Mouse (Mus musculus): ENCODE data around the gene Smad1.

The Smad1 gene

DNA sequence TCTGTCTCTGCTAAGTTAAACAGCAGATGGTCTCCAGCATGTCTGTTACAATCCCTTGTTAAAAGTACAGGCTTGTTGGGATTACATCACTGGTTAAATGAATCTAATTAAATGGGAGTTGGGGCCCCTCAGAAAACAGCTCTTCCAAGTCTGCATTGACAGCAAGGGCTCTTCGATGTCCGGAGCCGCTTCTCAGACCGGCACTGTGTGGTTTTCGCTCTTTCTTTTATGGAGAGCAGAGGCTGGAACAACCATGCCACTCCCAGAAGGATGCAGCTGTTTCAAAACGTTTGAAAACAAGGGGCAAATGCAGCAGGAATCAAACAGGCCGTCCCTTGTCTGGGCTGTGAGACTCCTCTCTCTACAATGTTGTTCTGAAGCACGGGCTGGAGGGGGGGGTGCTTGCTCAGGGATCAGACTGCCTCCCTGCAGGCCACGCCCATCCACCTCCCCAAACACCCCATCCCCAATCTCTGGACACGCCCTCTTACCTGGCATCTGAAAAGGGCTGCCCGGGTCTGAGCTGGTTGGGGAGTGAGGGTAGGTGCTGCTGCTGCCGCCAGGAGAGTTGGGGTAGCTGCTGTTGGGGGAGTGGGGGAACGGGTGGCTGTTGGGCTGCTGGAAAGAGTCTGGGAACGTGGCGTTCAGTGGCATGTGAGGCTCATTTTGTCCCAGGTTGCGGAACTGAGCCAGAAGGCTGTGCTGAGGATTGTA lies 43.4 kb downstream of the Smad1 start:
- no peak for DNase-seq (ENCODE audit: low read depth)

GRCm38 (mm10) chr8:79354009-79354408 lies 45.3 kb downstream of the Smad1 start:
- DNase-seq (ENCODE audit: low read depth) = no peak

DNA sequence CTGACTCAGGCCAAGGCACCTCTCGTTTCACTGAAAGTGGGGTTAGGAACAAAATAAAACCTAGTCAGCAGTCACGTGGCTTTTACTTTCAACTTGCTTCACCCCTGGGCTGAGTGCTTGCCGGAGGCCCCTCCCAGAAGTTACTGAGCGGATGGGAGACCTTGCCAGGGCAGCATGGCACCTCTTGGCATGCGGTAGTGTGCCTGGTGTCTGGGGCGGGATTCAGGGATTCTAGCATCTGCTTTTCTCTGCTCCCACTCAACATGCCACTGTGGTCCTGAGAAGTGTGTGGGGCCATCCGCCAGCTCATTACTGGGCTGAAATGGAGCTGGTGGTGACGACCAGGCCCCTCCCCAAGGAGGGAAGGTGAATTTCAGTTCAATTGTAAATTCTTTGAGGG lies 47.4 kb downstream of the Smad1 start:
- DNase-seq (ENCODE audit: low read depth) = no peak

DNA sequence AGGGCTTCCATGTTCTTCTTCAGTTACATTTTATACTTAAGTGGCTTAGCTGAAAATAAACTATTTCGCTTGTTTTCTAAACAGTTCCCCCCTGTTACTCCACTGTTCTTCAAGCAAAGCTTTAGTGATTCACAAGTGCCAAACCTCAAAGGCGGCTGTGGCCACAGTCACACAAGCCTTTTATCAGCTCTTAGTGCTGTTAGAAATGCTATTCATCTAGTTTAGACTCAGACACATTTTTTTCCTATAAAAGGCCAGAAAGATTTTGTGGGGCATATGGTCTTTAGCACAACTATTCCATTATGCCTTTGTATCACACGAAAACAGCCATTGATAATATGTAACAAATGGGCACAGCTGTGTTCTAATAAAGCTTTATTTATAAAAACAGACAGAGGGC lies 48.5 kb downstream of the Smad1 start:
- DNase-seq (ENCODE audit: low read depth) = peak; percentile 20

DNA sequence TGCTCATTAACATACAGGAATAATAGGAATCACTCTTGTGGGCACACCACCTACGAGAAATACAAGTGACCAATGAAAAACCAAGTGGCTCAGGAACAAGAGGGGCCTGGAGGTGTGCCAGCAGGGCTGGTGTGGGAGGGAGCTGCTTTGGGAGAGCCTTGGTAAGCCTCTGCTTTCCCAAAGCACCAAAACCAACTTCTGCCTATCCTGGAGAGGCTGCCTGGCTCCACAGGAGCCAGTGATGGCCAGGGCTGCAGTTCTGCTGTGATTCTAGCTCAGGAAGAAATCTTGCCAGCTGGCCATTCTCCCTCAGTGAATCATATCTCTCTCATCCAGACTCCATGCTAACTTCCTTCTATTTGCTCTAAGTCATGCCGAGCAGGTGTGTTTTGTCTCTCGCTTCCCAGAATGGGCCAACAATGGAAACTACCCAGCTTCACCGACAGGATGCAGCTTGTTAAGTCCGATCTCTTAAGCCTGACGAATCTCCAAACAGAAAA lies 49.2 kb downstream of the Smad1 start:
- DNase-seq (ENCODE audit: low read depth) = peak; percentile 77

GRCm38 (mm10) chr8:79346414-79346813 lies 52.9 kb downstream of the Smad1 start:
- no peak for DNase-seq (ENCODE audit: low read depth)

GRCm38 (mm10) chr8:79345856-79346255 lies 53.5 kb downstream of the Smad1 start:
- no peak for DNase-seq (ENCODE audit: low read depth)

DNA sequence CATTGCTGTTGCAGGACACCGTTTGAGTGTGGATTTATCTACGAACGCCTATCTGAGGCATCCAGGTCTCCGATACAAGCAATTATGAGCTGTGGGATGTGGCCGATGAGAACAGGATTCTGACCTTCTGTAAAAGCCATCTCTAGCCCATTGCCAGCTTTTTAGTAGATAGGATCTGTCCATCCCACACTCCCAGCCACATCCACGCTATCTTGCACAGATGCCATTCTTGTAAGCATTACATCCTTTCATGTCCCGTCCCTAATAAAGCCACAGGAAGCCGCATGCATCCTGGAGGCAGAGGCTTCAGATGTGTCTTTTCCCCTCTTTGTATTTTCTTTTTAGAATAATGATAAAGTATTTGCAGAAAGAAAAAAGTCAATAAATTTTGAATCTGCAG lies 58.1 kb downstream of the Smad1 start:
- no peak for DNase-seq (ENCODE audit: low read depth)

DNA sequence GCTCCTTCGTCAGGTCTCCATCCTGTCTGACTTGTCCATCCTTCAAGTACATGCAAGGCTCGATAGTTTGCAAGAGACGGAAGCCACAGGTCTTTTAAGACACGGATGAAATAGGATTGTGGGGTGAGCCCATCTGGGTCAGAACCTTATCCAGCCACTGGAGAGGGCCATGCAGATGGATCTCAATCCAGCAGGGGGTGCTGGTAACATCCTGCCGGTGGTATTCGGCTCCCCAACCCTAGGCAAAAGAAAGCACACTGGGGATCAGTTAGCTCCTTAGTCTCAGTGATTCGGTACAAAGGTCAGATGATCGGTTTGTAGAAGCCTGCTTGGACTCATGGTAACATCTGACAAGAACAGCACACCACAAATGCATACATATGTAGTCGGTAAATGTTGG lies 59.8 kb downstream of the Smad1 start:
- no peak for DNase-seq (ENCODE audit: low read depth)

DNA sequence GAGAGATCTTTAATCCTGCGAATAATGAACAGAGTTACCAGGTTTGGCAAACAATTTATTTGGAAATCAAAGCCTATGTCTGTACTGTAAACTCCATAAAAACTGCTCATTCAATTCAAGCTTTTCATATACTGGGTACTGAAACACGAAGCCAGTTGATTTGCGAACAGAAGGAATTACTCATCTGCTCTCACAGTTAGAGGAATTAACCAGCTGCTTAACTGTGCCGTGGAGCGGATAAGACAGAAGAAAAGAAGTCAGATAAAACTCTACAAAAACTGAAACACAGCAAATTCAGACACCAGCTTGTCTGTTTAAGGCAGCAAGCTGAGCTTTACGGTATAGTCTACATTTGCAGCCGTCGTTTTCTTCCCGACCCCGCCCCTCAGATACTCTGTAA lies 60.7 kb downstream of the Smad1 start:
- no peak for DNase-seq (ENCODE audit: low read depth)

- no peak for DNase-seq (ENCODE audit: low read depth)
Measured at GRCm38 (mm10) chr8:79332109-79332900, 67.0 kb downstream of the Smad1 start.

DNA sequence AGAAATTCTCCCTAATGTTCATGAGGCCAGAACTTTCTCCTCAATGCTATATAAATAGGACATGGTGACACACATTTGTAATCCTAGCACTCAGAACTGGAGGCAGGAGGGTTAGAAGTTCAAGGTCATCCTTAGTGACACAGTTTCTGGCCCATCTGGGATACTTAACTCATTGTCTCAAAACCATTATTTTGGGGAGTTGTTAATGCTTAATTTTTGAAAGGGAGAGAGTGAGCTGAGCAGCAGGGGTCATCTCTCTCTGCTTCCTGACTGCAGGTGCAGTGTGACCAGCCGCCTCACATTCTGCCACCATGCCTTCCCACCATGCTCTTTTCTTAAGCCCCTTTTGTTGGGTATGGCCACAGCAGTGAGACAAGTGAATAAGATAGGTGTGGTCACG lies 67.7 kb downstream of the Smad1 start:
- no peak for DNase-seq (ENCODE audit: low read depth)

- no peak for DNase-seq (ENCODE audit: low read depth)
Measured at GRCm38 (mm10) chr8:79331017-79331416, 68.3 kb downstream of the Smad1 start.

GRCm38 (mm10) chr8:79329735-79330134 lies 69.6 kb downstream of the Smad1 start:
- no peak for DNase-seq (ENCODE audit: low read depth)

GRCm38 (mm10) chr8:79329182-79329581 lies 70.1 kb downstream of the Smad1 start:
- no peak for DNase-seq (ENCODE audit: low read depth)

- DNase-seq (ENCODE audit: low read depth) = no peak
Measured at GRCm38 (mm10) chr8:79325510-79325909, 73.8 kb downstream of the Smad1 start.

- DNase-seq (ENCODE audit: low read depth) = no peak
Measured at GRCm38 (mm10) chr8:79324928-79325327, 74.4 kb downstream of the Smad1 start.

- DNase-seq (ENCODE audit: low read depth) = no peak
Measured at GRCm38 (mm10) chr8:79324036-79324435, 75.3 kb downstream of the Smad1 start.

GRCm38 (mm10) chr8:79323121-79323520 lies 76.2 kb downstream of the Smad1 start:
- no peak for DNase-seq (ENCODE audit: low read depth)

DNA sequence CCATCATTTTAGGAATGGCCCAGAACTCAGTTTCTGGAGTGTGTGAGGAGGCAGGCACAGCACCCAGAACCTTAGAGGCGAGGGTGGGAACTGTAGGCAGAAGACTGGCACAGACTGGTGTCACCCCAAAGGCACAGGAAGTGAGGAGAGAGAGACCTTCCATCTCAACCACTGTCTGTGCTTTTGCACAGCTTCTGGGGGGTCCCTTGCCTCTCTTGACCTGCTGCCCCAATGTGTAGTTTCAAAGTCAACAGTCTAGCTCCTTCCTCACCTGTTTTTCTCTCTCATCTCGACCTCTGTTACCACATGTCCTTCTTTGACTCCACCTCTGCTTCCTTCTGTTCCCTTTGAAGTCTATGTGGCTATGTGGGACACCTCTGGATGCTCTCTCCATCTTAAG lies 88.5 kb downstream of the Smad1 start:
- DNase-seq (ENCODE audit: low read depth) = no peak

GRCm38 (mm10) chr8:79305941-79306340 lies 93.4 kb downstream of the Smad1 start:
- no peak for DNase-seq (ENCODE audit: low read depth)

DNA sequence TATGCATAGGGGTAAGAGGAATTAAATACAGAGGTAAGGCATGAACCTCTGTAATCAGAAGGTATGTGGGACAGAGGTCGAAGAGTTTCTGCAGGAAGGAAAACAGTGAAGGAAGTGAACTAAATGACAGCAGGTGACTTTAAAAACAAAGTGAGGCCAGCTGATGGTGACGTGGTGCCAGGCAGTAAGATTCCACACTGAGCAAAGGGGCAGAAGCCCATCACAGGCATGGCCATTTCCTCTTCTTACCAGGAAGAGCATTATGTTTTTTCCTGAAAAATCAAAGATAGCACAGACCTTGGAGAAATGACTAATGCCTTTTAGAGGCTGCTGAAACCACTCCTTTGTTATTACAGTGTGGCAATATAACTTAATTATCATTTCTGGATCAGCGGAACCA lies 97.8 kb downstream of the Smad1 start:
- no peak for DNase-seq (ENCODE audit: low read depth)

GRCm38 (mm10) chr8:79299704-79300103 lies 99.6 kb downstream of the Smad1 start:
- no peak for DNase-seq (ENCODE audit: low read depth)

All from fibroblast of lung, adult 2 months (primary cell).